Mouse (Mus musculus): ENCODE results near the gene Fblim1. TPM values are rescaled to one million over a fixed set of nuclear protein-coding genes. Genes with fewer than 3 reads are reported as not detected.
"Not testable (repeated sequence)": the region's sequence is repeated elsewhere in the genome, so short reads cannot be mapped to it uniquely, and the experiment has no call there.

Gene Fblim1
- total RNA-seq, 2 experiments from 2014 or later = 1.5 to 4.7 TPM

DNA sequence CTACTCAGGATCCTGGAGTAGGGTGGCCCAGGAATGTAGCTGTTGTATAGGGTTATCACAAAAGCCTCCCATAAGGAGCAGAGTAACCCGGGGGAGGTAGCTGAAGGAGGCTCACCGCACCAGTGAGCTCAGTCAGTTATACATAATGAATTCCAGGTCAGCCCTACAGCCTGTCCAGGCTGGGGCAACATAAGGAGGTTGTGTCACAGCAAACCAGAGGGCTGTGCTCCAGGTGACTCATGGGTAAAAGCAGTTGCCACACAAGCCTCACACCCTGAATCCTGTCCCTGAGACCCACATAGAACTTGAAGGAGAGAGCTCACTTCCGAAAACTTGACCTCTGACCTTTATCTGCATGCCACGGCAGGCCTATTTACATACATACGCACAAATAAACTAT lies 36.9 kb downstream of the Fblim1 start:
- no peak for DNase-seq

DNA sequence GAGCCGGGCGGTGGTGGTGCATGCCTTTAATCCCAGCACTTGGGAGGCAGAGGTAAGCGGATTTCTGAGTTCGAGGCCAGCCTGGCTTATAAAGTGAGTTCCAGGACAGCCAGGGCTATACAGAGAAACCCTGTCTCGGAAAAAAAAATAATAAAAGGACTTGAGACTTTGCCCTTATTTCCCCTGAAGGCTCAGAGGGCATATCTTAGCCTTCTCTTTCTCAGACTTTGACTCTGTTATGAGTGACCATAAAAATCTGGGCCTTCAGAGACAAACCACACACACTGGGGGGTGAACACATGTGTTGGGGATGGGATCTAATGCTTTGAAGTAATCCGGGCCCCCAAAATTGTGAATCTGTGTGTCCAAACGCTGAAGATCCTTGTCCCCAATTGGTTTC lies 38.7 kb downstream of the Fblim1 start:
- DNase-seq = not testable (repeated sequence)

- DNase-seq = no peak
These were observed 39.7 kb downstream of the Fblim1 start for GRCm38 (mm10) chr4:141566187-141566586.

DNA sequence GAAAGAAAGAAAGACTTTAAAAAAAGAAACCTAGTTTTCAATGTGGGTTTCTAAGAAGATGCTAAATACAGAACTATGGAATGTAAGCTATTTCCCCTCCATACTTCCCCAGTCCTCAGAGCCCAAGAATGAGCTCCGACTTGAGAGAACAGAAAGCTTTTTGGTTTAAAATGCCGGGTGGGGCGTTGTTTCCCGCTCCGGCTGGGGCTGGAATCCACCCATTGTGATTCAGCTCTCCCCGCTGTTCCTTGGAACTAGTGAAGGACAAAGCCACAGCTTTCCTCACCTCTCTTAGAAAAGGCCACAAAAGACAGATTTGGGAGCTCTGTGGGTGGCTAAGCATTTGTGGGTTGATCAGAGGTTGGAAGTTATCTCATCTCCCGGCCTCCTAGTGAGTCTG lies 40.6 kb downstream of the Fblim1 start:
- no peak for DNase-seq

GRCm38 (mm10) chr4:141564660-141565059 lies 41.2 kb downstream of the Fblim1 start:
- no peak for DNase-seq

- no peak for DNase-seq
These were observed 41.7 kb downstream of the Fblim1 start for GRCm38 (mm10) chr4:141564209-141564608.

GRCm38 (mm10) chr4:141562281-141562680 lies 43.6 kb downstream of the Fblim1 start:
- no peak for DNase-seq

GRCm38 (mm10) chr4:141561331-141561919 lies 44.5 kb downstream of the Fblim1 start:
- not testable (repeated sequence) for DNase-seq

GRCm38 (mm10) chr4:141559898-141560263 lies 46.0 kb downstream of the Fblim1 start:
- peak; percentile 67 for DNase-seq

DNA sequence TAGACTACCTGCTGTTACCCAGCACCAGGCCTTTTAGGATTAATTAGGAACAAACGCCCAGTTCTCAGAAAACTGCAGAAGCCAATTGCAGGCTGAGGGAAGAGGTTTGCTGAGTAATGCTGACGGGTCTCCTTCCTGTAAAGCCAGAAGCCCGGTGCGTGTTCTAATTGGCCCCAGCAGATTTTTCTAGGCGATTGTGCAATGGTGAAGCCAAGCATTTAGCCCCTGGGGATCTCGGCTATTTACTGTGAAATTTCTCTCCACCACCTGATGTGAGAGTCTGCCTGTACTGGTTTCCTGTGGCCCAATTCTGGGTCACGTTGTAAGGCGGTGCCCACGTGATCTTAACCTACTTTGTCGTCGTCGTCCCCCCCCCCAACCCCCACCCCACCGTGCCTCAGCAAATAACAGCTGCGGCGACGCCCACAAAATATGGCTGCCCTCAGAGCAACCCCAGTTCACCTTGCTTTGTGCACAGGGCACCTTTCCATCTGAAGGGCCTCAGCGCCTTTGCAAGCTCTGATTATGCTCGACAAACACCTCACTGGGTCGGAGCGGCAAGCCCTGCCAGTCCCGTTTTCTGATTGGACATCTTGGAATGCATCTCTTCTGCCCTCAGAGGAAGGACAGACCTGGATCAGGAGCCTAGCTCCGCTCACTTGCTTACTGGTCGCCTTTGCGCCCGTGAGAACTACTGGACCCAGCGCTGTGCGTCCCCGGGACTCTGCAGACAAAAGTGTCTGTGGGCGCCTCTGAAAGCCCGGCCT lies 46.6 kb downstream of the Fblim1 start:
- DNase-seq = peak; percentile 80

DNA sequence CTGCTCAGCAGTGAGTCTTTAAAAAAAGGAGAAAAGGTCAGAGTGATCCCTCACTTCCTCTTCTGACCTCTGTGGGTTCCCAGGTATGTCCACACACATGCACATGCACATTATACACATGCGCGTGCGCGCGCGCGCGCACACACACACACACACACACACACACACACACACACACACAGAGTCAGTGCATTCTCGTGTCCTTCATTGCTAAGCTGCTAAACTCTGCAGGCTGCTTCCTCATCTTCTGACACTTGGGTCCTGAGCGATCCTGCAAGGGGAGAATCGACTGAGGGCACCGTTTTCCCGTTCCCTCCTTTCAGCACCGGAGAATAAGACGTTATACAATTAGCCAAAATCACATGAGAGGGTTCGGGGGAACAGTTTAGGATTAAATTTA lies 47.2 kb downstream of the Fblim1 start:
- DNase-seq = no peak

DNA sequence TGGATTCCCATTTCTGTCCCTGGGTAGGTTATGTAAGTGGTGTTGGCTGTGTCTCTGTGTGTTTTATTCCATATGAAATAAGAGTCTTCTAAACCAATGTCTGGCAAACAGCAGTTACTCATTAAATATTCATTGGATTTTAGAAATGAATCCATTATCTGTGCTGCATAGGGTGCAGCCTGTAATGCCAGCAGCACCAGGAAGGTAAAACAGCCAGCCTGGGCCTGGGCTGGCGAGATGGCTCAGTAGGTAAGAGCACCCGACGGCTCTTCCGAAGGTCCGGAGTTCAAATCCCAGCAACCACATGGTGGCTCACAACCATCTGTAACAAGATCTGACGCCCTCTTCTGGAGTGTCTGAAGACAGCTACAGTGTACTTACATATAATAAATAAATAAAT lies 49.7 kb downstream of the Fblim1 start:
- DNase-seq = not testable (repeated sequence)

- DNase-seq = not testable (repeated sequence)
These were observed 51.5 kb downstream of the Fblim1 start for GRCm38 (mm10) chr4:141554255-141554865.

DNA sequence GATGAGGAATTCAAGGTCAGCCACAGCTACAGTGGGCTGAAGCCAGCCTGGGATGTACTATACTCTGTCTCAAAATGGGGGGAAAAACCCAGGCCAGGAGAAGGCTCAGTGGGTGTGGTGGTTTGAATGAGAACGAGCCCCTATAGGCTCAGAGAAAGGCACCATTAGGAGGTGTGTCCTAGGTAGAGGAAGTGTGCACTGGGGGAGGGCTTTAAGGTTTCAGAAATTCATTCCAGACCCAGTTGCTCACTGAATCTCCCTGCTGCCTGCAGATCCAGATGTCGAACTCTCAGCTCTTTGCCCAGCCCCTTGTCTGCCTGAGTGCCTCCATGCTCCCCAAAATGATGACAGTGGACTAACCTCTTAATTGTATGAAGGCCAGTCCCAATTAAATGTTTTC lies 53.4 kb downstream of the Fblim1 start:
- no peak for DNase-seq

DNA sequence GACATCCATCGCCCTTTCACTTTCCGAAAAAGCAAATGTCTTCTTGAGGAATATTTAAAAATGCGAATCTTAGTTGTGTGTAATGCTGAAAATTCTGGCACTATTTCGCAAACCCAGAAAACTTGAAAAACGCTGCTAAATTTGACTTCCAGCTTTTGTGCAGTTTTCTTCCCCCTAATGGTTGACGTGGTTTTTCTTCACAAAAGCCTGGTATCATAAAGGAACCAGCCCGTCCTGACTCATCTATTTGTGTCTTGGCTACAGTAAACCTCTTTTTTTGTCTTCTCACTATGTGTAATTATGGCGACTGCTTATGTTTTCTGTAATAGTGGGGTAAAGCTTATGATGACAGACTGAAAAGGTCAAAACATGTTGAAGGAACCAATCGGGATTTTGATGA lies 58.6 kb downstream of the Fblim1 start:
- DNase-seq = no peak

DNA sequence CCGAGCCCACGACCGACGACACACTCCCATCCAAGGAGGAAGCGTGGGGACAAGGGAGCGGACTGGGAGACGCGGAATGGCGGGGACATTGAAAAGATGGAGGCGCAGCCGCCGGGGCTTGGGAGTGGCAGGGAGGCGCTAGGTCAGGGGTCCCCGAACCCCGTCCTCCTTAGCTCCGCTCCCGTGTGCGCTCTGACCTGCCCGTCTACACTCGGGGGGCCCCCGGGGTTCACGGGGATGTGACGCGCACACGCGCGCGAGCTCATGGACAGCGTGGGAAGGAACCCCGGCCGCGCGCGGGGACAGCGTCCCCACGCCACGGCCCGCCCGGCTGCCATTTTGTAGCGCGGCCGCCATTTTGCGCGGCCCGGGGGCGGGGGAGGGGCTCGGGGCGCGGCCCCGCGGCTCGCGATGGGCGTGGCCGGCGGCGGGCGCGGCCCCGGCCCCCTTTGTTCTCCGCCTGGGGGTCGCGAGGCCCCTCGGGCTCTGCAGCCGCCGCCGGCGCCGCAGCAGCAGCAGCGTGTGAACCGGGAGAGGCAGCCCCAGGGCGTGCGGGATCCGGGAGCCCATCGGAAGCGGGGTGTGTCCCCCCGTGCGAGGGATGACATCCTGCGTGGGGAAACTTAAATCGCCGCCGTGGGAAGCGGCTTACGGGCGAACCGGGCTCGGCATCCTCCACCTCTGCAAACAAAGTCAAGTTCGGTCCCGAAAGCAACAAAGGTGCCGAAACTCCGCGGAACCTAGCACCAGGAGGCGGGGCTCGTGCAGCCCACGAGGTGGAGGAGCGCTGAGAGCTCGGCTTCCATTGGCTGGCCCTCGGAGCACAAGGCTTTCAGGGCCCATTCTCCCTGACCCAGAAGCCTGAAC lies 59.3 kb downstream of the Fblim1 start:
- peak; percentile 87 for DNase-seq

GRCm38 (mm10) chr4:141545743-141546333 lies 60.1 kb downstream of the Fblim1 start:
- peak; percentile 99 for DNase-seq

DNA sequence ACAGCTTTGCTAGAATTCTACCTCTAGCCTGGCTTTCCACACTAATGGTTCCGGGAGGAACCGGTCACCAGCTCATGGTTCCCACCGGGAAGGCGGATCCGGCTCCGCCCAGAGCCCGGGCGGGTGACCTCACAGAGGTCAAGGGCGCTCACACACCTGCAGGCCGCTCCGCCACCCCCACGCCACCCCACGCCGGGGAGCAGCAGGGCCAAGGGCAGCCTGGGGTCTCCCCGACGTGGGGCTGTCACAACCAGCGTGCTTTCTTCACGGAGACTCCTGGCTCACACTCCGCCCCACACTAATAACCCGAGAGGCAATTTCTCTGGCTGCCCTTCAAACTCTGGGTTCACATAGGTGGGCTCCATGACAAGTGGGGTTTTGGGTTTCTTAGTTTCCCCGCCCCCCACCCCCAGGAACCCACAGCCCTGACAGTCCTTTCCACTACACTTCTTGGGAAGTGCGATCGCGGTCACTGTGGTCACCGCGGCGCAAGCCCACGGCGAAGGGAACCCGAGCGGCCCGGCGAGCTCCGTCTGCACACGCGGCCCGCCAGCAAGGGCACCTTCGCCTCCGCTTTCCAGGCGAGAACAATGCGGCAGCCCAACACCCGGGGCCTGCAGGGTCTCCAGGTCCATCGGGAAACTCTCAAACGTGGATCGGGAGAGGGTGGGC lies 60.7 kb downstream of the Fblim1 start:
- peak; percentile 81 for DNase-seq

GRCm38 (mm10) chr4:141544536-141544935 lies 61.4 kb downstream of the Fblim1 start:
- DNase-seq = no peak

- no peak for DNase-seq
These were observed 62.3 kb downstream of the Fblim1 start for GRCm38 (mm10) chr4:141543593-141543992.

GRCm38 (mm10) chr4:141541851-141542250 lies 64.0 kb downstream of the Fblim1 start:
- DNase-seq = no peak

- DNase-seq = no peak
These were observed 65.1 kb downstream of the Fblim1 start for GRCm38 (mm10) chr4:141540844-141541243.

Data from gastrocnemius, postnatal 25 days (tissue).